Mouse (Mus musculus) liver, embryonic 11.5 days (tissue): ENCODE data around the gene Ccser2. TPM values are rescaled to one million over a fixed set of nuclear protein-coding genes. Genes with fewer than 3 reads are reported as not detected.

Source experiments
- ATAC-seq: fragments of 200-750 bp; cut with Nextera tagmentation; replicated peaks from 2 replicates; pipeline ENCODE4 v1.8.0; 2017; ENCODE audit warnings: moderate number of reproducible peaks, mild to moderate bottlenecking, moderate TSS enrichment, moderate library complexity; ENCODE audit not compliant: low FRiP score
- DNase-seq: peaks from one replicate; pipeline ENCODE4 v3.0.0-alpha.2; 2017; ENCODE audit warnings: low spot score
- H3K27ac ChIP-seq: fragments of 300-500 bp; sonication (generic); 2 replicates; pipeline ENCODE4 v1.5.1; 2014; ENCODE audit warnings: mild to moderate bottlenecking, low read depth, low read length, control low read depth
- H3K27me3 ChIP-seq: fragments of 300-500 bp; sonication (generic); replicated peaks from 2 replicates; pipeline ENCODE4 v1.6.1; 2014; ENCODE audit warnings: low read length, mixed read lengths; ENCODE audit not compliant: control insufficient read depth, insufficient read depth
- H3K36me3 ChIP-seq: fragments of 300-500 bp; sonication (generic); 2 replicates; pipeline ENCODE4 v1.6.1; 2014; ENCODE audit warnings: mild to moderate bottlenecking, low read length, moderate library complexity, mixed read lengths; ENCODE audit not compliant: control insufficient read depth, insufficient read depth
- H3K4me1 ChIP-seq: fragments of 300-500 bp; sonication (generic); replicated peaks from 2 replicates; pipeline ENCODE4 v1.6.1; 2014; ENCODE audit warnings: low read length, mixed read lengths; ENCODE audit not compliant: control insufficient read depth, insufficient read depth
- H3K4me2 ChIP-seq: fragments of 300-500 bp; sonication (generic); 2 replicates; pipeline ENCODE4 v1.6.1; 2014; ENCODE audit warnings: mild to moderate bottlenecking, control low read depth, moderate library complexity
- H3K4me3 ChIP-seq: fragments of 300-500 bp; sonication (generic); 2 replicates; pipeline ENCODE4 v1.5.1; 2014; ENCODE audit warnings: low read depth, low read length, control low read depth
- H3K9ac ChIP-seq: fragments of 300-500 bp; sonication (generic); 2 replicates; pipeline ENCODE4 v1.6.1; 2014; ENCODE audit warnings: low read depth, low read length, control low read depth
- H3K9me3 ChIP-seq: fragments of 300-500 bp; sonication (generic); 2 replicates; pipeline ENCODE4 v1.6.1; 2016; ENCODE audit warnings: low read length, inconsistent platforms, mixed read lengths; ENCODE audit not compliant: control insufficient read depth
- WGBS: fragments of 180-500 bp; shearing (Covaris S2); extraction: QIAGEN DNeasy Blood & Tissue Kit; methylation state at CpG from one replicate; pipeline ENCODE4 v1.1.7; 2014; 5-methylcytosine and 5-hydroxymethylcytosine counted together
- polyA plus RNA-seq: library from polyadenylated mRNA; unstranded; fragments of >200 nt; fragmentation: Nextera tagmentation; extraction: Ambion mirVana; gene quantifications from 2 replicates; pipeline ENCODE4 v1.2.1, GENCODE M21; 2014

Ccser2 gene
- polyA plus RNA-seq, 1 experiment from 2014 or later, result 11.1 TPM

GRCm38 (mm10) chr14:36957261-36957660, 11.3 kb downstream of the Ccser2 start:
- Histone ChIP-seq H3K27ac (no peak overlapping the region), H3K36me3 (no peaks in the 10 kb centered on the region), H3K27me3 (no peaks in the 10 kb centered on the region), H3K4me2 (0 out of 2 replicates have a peak overlapping the region, but pooled peaks have one; percentile 17), H3K9ac (no peak overlapping the region), H3K4me3 (no peak overlapping the region), H3K9me3 (no peaks in the 10 kb centered on the region), H3K4me1 (no peaks in the 10 kb centered on the region)
- DNase-seq, result no peak
- ATAC-seq, result peak; percentile 31; the same call in 1 of the 2 replicates
- WGBS, result 71% methylated on average over 6 of the region's 6 CpGs

GRCm38 (mm10) chr14:36956717-36957116, 11.9 kb downstream of the Ccser2 start:
- Histone ChIP-seq H3K4me2 (no peak overlapping the region), H3K27me3 (no peaks in the 10 kb centered on the region), H3K27ac (no peak overlapping the region), H3K4me3 (no peak overlapping the region), H3K4me1 (no peaks in the 10 kb centered on the region), H3K36me3 (no peaks in the 10 kb centered on the region), H3K9ac (no peak overlapping the region), H3K9me3 (no peaks in the 10 kb centered on the region)
- 62% methylated on average over 5 of the region's 5 CpGs for WGBS
- DNase-seq (no peak), ATAC-seq (no peak)

GRCm38 (mm10) chr14:36952687-36953426, 15.7 kb downstream of the Ccser2 start:
- H3K36me3 ChIP-seq, result no peaks in the 10 kb centered on the region
- DNase-seq (no peak), ATAC-seq (no peak)
- H3K4me2 ChIP-seq, result no peak overlapping the region
- no peak overlapping the region for H3K27ac ChIP-seq
- H3K4me3 ChIP-seq, result no peak overlapping the region
- H3K27me3 ChIP-seq, result no peaks in the 10 kb centered on the region
- H3K9me3 ChIP-seq, result no peaks in the 10 kb centered on the region
- no peaks in the 10 kb centered on the region for H3K4me1 ChIP-seq
- 65% methylated on average over 10 of the region's 10 CpGs for WGBS
- H3K9ac ChIP-seq, result no peak overlapping the region

DNA sequence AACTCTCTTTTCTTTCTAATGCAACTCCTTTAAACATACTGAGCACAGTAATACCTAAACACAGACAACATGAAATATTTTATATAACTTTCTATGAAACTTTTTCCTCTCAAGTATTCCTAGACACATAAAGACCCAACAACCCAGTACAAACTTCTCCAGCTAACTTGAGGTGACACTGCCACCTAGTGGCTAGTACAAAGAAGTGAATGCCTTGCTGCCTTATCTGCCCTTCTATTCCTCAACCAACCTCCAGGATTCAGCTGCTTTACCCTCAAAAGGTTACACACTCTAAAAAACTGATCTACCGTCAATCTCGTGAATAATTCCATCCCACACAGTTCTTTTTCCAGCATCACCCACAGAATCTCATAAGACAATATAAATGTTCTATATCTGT, 16.4 kb downstream of the Ccser2 start:
- Histone ChIP-seq H3K4me2 (no peak overlapping the region), H3K27me3 (no peaks in the 10 kb centered on the region), H3K4me3 (no peak overlapping the region), H3K9me3 (no peaks in the 10 kb centered on the region), H3K27ac (no peak overlapping the region), H3K36me3 (no peaks in the 10 kb centered on the region), H3K9ac (no peak overlapping the region), H3K4me1 (no peaks in the 10 kb centered on the region)
- DNase-seq (no peak), ATAC-seq (peak; percentile 41; the same call in 1 of the 2 replicates)
- 25% methylated on average over 2 of the region's 2 CpGs for WGBS

DNA sequence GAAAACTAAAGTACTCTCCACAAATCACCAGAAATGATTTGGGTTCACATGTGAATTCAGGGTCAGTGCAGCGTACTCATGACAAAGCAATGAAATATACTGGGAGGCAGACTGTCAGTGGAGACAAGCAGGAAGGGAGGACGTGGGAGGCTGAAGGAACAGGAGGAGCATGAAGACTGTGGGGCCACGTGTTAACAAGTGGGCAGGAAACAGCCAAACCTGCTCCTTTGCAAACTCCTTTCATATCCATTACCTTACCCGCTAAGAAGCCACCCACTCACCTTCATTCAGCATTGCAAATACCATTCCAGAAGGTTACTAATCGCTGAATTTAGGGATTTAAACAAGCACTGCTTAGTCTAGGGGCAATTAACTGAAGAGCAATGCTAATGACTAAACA, 25.9 kb downstream of the Ccser2 start:
- Histone ChIP-seq H3K27ac (no peak overlapping the region), H3K27me3 (no peaks in the 10 kb centered on the region), H3K4me2 (no peak overlapping the region), H3K9me3 (no peaks in the 10 kb centered on the region), H3K4me1 (no peaks in the 10 kb centered on the region), H3K9ac (no peak overlapping the region), H3K36me3 (peaks cover 3% of the 10 kb centered on the region; the same call in 1 of the 2 replicates), H3K4me3 (no peak overlapping the region)
- 53% methylated on average over 5 of the region's 5 CpGs for WGBS
- no peak for ATAC-seq
- no peak for DNase-seq

DNA sequence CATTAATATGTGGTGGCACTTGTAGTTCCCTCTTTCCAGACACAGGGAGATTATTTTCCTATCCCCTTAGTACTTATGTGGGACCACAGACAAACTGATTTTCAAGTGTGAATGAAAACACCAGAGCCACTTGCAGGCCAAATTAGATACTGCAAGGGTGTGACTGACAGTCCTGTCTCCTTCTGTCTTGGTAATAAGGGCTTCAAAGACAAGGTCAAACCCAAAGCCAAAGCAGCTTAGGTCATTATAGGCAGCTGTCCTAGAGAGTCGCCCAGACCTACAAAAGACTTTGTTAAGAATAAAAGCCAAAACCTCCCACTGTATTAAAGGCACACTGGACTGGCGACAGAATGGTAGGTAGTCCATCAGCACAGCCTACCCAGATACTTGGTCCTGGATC, 30.6 kb downstream of the Ccser2 start:
- no peaks in the 10 kb centered on the region for H3K4me1 ChIP-seq
- 75% methylated on average over 2 of the region's 2 CpGs for WGBS

GRCm38 (mm10) chr14:36937080-36937878, 31.3 kb downstream of the Ccser2 start:
- no peak overlapping the region for H3K4me2 ChIP-seq
- no peaks in the 10 kb centered on the region for H3K9me3 ChIP-seq
- WGBS, result 70% methylated on average over 7 of the region's 7 CpGs
- H3K4me1 ChIP-seq, result no peaks in the 10 kb centered on the region
- no peak for ATAC-seq
- DNase-seq, result no peak
- H3K36me3 ChIP-seq, result peaks cover 3% of the 10 kb centered on the region; the same call in 1 of the 2 replicates
- H3K27ac ChIP-seq, result no peak overlapping the region
- H3K4me3 ChIP-seq, result no peak overlapping the region
- no peak overlapping the region for H3K9ac ChIP-seq
- H3K27me3 ChIP-seq, result no peaks in the 10 kb centered on the region

More for the DNA sequence above, 30.6 kb downstream of the Ccser2 start:
- H3K9me3 ChIP-seq, result no peaks in the 10 kb centered on the region
- no peak for ATAC-seq
- no peak overlapping the region for H3K9ac ChIP-seq
- peaks cover 3% of the 10 kb centered on the region; the same call in 1 of the 2 replicates for H3K36me3 ChIP-seq
- DNase-seq, result no peak
- no peak overlapping the region for H3K27ac ChIP-seq
- H3K4me2 ChIP-seq, result no peak overlapping the region
- H3K27me3 ChIP-seq, result no peaks in the 10 kb centered on the region
- no peak overlapping the region for H3K4me3 ChIP-seq

DNA sequence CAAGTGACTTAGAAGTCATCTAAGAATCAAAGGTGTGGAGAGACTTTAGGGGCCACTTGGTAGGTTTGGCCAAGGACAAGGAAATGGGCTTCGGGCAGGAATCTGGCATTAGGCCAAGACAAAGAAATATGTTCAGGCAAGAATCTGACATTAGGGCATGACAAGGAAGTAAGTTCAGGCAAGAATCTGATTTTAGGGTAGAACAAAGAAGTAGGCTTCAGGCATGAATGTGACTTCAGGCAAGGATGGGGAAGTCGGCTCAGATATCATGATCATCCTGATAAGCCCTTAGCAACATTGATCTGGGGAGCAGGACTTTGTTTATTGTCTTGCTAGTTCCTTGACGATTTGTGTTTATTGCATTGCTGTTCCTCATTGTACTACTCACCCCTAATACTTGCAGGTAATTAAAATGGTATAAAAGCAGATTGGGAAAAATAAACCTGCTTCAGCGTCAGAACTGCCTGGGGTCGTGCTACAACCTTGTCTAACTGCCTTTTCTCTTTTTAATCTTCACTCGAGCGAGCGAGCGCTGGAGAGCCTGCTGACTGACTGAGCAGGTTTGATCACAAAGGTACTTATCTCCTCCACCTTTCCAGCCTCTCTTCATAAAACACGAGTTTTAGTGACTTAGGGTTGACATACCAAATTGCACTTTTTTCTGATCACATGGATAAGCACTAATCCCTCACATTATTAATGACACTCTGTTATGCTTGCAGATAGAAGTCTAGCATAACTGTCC, 35.8 kb downstream of the Ccser2 start:
- no peak overlapping the region for H3K4me3 ChIP-seq
- H3K9me3 ChIP-seq, result no peaks in the 10 kb centered on the region
- H3K36me3 ChIP-seq, result no peaks in the 10 kb centered on the region
- no peak overlapping the region for H3K4me2 ChIP-seq
- H3K27ac ChIP-seq, result no peak overlapping the region
- H3K4me1 ChIP-seq, result no peaks in the 10 kb centered on the region
- ATAC-seq, result no peak
- WGBS, result 67% methylated on average over 10 of the region's 10 CpGs
- DNase-seq, result no peak
- no peaks in the 10 kb centered on the region for H3K27me3 ChIP-seq
- no peak overlapping the region for H3K9ac ChIP-seq
